Mouse (Mus musculus) testis, adult 2 months (tissue): ENCODE results near the gene Olfr231.

Experiments used
- CTCF ChIP-seq: fragments of 200-500 bp; IDR thresholded peaks from 2 replicates; pipeline ENCODE4 v1.5.1; 2012; ENCODE audit warnings: low read depth, mild to moderate bottlenecking, inconsistent platforms, low read length, moderate library complexity; ENCODE audit not compliant: control insufficient read depth, insufficient read depth, insufficient replicate concordance
- POLR2A ChIP-seq: fragments of 200-500 bp; IDR thresholded peaks from 2 replicates; pipeline ENCODE4 v1.6.1; 2012; ENCODE audit warnings: low read depth, mild to moderate bottlenecking, inconsistent platforms, low read length, moderate library complexity; ENCODE audit not compliant: control insufficient read depth

- TF ChIP-seq CTCF (no peak), POLR2A (no peak)
These were observed 34.4 kb upstream of the Olfr231 start, which contains the start of gene Olfr420 for GRCm38 (mm10) chr1:174155333-174155732.
